Mouse (Mus musculus): ENCODE data around the gene Ccng1. TPM values are rescaled to one million over a fixed set of nuclear protein-coding genes. Genes with fewer than 3 reads are reported as not detected.

Ccng1 gene
- 18.7 and 35.4 TPM in 2 replicates for polyA plus RNA-seq (2012; rRNA removed; ENCODE audit: low replicate concordance)

DNA sequence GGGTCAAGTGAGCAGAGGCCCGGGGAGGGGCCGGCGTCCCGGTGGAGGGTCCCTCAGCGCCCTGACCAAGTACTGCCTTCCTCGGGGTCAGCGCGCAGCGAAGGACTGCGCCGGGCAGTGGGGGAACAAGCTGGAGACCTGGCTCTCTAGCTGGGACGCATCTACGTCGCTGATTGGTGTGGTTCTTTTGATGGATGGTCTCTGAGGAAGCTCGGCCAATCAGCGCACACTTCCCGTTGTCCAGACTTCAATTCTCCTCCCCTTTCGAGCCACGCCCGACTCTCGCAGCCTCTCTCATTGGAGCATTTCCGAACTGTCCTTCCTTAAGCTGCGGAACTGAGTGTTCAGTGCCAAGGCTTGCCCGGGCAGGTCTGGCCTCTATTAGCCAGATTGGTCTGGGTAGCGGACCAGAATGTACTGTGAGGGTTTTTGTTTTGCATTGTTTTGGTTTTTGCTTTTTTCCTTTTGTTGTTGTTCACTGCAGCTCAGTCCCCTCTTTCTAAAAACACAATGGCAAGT is at the start of gene Ccng1:
Gene Ccng1, minus strand, starts transcription at position 203 of the 519 bp plus-strand sequence.

DNA sequence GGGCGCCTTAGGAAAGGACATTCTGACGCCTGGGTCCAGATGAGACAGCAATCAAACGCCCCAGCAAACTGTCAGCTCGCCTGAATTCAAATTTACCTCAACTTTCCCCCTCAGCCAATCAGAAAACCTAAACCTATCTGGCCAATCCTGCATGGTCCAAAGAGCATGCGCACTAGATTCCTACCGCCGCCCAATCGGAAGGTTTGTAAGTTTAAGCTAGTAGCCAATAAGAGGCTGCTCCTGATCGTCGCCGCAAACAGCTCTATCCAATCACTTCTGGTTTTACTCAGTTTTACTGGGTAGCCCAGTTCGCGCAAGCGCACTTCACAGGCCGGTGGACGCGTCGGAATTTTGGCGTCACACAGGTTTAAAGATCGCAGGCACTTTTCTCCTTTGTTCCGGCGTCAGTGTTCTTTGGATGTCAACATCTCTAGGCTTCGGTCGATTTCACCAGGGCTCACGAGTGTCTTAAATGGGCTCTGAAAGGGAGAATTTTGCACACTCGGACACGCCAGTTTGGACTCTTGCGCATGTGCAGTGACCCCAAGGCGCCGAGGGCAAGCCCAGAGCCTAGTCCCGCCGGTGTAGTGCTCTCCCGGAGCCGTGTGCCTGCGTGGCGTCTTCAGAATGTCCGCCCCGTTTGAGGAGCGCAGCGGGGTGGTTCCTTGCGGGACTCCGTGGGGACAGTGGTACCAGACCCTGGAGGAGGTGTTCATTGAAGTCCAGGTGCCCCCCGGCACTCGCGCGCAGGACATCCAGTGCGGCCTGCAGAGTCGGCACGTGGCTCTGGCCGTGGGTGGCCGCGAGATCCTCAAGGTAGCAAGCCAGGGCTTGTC is 21.6 kb downstream of the Ccng1 start, which contains the start of the genes Hmmr and Nudcd2:
Gene Hmmr, minus strand, starts transcription at position 84 of the 836 bp plus-strand sequence.
Gene Nudcd2, plus strand, starts transcription at position 329 of the 836 bp plus-strand sequence.

Other genes starting within 250 kb of the Ccng1 start
- gene Mat2b, start 60.1 kb downstream of the Ccng1 start, polyA plus RNA-seq (2012; rRNA removed; ENCODE audit: low replicate concordance): 40.4 and 47.4 TPM in 2 replicates
- 0.40 and 2.5 TPM in 2 replicates for gene Hmmr, start 21.9 kb downstream of the Ccng1 start, polyA plus RNA-seq (2012; rRNA removed; ENCODE audit: low replicate concordance)
- gene Nudcd2, start 21.6 kb downstream of the Ccng1 start, polyA plus RNA-seq (2012; rRNA removed; ENCODE audit: low replicate concordance): 10.3 and 12.8 TPM in 2 replicates

Measured in subcutaneous adipose tissue, adult 2 months (tissue).